Mouse (Mus musculus) heart, embryonic 13.5 days (tissue): ENCODE results near the gene Dnajc3. TPM values are rescaled to one million over a fixed set of nuclear protein-coding genes. Genes with fewer than 3 reads are reported as not detected.
"Not testable (repeated sequence)": the region's sequence is repeated elsewhere in the genome, so short reads cannot be mapped to it uniquely, and the experiment has no call there.

Experiments used
- ATAC-seq: fragments of 200-750 bp; cut with Nextera tagmentation; 2 replicates; pipeline ENCODE4 v1.8.0; 2017; ENCODE audit warnings: moderate TSS enrichment; ENCODE audit not compliant: insufficient number of reproducible peaks, low FRiP score, low TSS enrichment; ENCODE audit errors: extremely low read depth
- H3K27ac ChIP-seq: fragments of 300-500 bp; sonication (generic); replicated peaks from 2 replicates; pipeline ENCODE4 v1.5.1; 2015; ENCODE audit warnings: moderate library complexity, mild to moderate bottlenecking, inconsistent platforms
- H3K27me3 ChIP-seq: fragments of 300-500 bp; sonication (generic); replicated peaks from 2 replicates; pipeline ENCODE4 v1.6.1; 2015; ENCODE audit warnings: mild to moderate bottlenecking, inconsistent platforms
- H3K36me3 ChIP-seq: fragments of 300-500 bp; sonication (generic); 2 replicates; pipeline ENCODE4 v1.6.1; 2015; ENCODE audit warnings: mild to moderate bottlenecking, inconsistent platforms
- H3K4me1 ChIP-seq: fragments of 300-500 bp; sonication (generic); 2 replicates; pipeline ENCODE4 v1.6.1; 2015; ENCODE audit warnings: inconsistent platforms
- H3K4me2 ChIP-seq: fragments of 300-500 bp; sonication (generic); 2 replicates; pipeline ENCODE4 v1.6.1; 2015; ENCODE audit warnings: inconsistent platforms, mild to moderate bottlenecking, moderate library complexity
- H3K4me3 ChIP-seq: fragments of 300-500 bp; sonication (generic); 2 replicates; pipeline ENCODE4 v1.5.1; 2015; ENCODE audit warnings: moderate library complexity, mild to moderate bottlenecking, inconsistent platforms
- H3K9ac ChIP-seq: fragments of 300-500 bp; sonication (generic); 2 replicates; pipeline ENCODE4 v1.6.1; 2015; ENCODE audit warnings: inconsistent platforms, mild to moderate bottlenecking, moderate library complexity
- H3K9me3 ChIP-seq: fragments of 300-500 bp; sonication (generic); 2 replicates; pipeline ENCODE4 v1.6.1; 2016; ENCODE audit warnings: inconsistent platforms
- WGBS: fragments of 180-500 bp; shearing (Covaris S2); methylation state at CpG from one replicate; pipeline ENCODE4 v1.1.7; 2015; ENCODE audit warnings: mixed read lengths; 5-methylcytosine and 5-hydroxymethylcytosine counted together
- polyA plus RNA-seq: library from polyadenylated mRNA; unstranded; fragments of >200 nt; fragmentation: Nextera tagmentation; extraction: Ambion mirVana; gene quantifications from 2 replicates; pipeline ENCODE4 v1.2.1, GENCODE M21; 2015

Gene Dnajc3
- polyA plus RNA-seq, 1 experiment from 2014 or later, result 23.1 TPM

DNA sequence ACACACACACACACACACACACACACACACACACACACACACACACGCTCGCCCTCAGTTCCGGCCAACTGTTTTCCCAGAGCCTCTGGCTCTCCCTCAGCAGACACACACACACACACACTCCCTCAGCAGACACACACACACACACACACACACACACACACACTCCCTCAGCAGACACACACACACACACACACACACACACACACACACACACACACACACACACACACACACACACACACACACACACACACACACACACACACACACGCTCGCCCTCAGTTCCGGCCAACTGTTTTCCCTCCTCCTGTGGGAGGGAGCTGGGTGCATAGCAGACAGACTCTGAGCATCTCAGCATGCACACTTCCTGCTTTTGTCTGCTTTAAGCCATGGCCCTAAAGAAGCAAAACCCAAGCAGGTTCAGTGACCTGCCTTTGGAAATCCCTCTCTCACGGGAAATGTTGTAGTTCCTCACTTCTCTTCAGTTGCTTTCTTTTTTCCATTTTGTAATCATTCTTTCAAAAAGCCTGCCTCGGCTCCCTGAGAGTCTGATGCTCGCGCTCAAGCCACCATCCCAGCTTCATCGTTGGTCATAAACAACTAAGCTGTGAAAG is 44.8 kb downstream of the Dnajc3 start:
- H3K4me2 ChIP-seq, ATAC-seq, H3K4me1 ChIP-seq, H3K9me3 ChIP-seq, H3K27me3 ChIP-seq, H3K4me3 ChIP-seq, H3K9ac ChIP-seq: not testable (repeated sequence)
- WGBS, result 62% methylated on average over 5 of the region's 11 CpGs
- H3K27ac ChIP-seq, result peak overlapping the region; percentile 72
- peaks cover 58% of the 10 kb centered on the region for H3K36me3 ChIP-seq

DNA sequence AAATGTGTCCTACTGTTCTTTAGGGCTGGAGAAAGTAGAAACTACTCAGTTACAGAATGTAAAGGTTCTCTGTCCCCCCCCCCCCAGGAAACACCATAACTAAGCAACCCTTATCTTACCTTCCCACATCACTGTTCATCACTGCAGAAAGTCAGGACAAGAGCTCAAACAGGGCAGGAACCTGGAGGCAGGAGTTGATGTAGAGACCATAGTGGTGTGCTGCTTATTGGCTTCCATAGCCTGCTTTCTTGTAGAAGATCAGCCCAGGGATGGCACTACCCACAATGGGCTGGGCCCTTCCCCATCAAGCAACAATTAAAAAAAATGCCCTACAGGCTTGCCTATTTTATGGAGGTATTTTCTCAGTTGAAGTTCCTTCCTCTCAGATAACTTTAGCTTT is 45.6 kb downstream of the Dnajc3 start:
- Histone ChIP-seq H3K36me3 (peaks cover 49% of the 10 kb centered on the region), H3K9me3 (no peaks in the 10 kb centered on the region), H3K4me1 (peaks cover 3% of the 10 kb centered on the region), H3K4me2 (no peak overlapping the region), H3K27ac (peak overlapping the region; percentile 72; the same call in 1 of the 2 replicates), H3K27me3 (no peaks in the 10 kb centered on the region), H3K9ac (no peak overlapping the region), H3K4me3 (no peak overlapping the region)
- no peak for ATAC-seq

DNA sequence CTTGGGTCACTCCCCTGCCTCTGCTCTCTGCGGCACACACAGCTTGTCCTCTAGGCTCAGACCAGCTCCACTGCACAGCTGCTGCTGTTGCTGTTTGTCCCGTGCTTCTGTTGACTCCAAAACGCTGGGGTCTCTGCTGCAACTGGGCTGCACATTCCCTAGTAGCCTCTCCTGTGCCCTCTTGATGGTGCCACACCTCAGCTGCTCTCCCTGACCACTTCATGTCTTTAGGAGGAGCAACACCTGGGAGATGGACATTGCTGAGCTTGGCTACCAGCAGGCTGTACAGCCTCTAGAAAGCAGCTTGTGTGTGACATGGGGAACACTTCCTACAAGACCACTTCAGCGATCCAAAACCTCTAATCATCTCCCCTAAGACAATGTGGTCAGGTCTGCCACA is 46.4 kb downstream of the Dnajc3 start:
- Histone ChIP-seq H3K27ac (no peak overlapping the region), H3K36me3 (peaks cover 47% of the 10 kb centered on the region), H3K4me2 (no peak overlapping the region), H3K4me1 (peaks cover 6% of the 10 kb centered on the region), H3K9me3 (no peaks in the 10 kb centered on the region), H3K9ac (no peak overlapping the region), H3K27me3 (no peaks in the 10 kb centered on the region), H3K4me3 (no peak overlapping the region)
- ATAC-seq, result no peak
- 84% methylated on average over 4 of the region's 4 CpGs for WGBS

DNA sequence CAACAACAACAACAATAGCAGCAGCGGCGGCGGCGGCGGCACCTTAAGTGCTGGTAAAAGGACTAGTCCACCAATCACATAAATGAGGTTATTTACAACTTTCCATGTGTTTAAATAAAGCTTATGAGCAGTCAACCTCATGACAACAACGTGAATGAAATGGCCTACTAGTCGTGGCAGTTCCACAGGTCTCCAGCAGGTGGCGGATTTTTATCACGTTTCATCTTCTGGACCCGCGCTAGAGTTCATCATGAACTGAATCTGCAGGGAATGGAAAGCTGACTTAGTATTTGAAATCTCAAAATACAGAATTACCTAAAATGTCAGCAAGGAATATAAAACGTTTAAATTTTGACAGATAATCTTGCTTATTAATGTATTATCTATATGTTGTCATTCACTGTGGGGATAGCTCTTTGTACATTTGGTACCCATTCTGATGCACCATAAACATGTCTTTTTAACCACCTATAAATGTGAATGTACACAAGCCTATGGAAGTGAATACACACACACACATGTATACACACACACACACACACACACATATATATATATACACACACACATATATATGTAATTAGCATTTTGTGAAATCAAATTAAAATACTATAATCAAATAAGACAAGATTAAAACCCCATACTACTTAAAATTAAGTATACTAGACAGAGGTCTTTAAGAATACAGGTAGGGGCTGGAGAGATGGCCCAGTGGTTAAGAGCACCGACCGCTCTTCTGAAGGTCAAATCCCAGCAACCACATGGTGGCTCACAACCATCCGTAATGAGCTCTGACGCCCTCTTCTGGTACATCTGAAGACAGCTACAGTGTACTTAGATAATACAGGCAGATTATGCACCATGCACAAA is 49.1 kb downstream of the Dnajc3 start:
- ATAC-seq, result no peak
- Histone ChIP-seq H3K27ac (no peak overlapping the region), H3K9ac (no peak overlapping the region), H3K36me3 (peaks cover 33% of the 10 kb centered on the region), H3K4me1 (peaks cover 6% of the 10 kb centered on the region), H3K9me3 (no peaks in the 10 kb centered on the region), H3K27me3 (no peaks in the 10 kb centered on the region), H3K4me3 (no peak overlapping the region), H3K4me2 (no peak overlapping the region)
- WGBS, result 35% methylated on average over 16 of the region's 16 CpGs

DNA sequence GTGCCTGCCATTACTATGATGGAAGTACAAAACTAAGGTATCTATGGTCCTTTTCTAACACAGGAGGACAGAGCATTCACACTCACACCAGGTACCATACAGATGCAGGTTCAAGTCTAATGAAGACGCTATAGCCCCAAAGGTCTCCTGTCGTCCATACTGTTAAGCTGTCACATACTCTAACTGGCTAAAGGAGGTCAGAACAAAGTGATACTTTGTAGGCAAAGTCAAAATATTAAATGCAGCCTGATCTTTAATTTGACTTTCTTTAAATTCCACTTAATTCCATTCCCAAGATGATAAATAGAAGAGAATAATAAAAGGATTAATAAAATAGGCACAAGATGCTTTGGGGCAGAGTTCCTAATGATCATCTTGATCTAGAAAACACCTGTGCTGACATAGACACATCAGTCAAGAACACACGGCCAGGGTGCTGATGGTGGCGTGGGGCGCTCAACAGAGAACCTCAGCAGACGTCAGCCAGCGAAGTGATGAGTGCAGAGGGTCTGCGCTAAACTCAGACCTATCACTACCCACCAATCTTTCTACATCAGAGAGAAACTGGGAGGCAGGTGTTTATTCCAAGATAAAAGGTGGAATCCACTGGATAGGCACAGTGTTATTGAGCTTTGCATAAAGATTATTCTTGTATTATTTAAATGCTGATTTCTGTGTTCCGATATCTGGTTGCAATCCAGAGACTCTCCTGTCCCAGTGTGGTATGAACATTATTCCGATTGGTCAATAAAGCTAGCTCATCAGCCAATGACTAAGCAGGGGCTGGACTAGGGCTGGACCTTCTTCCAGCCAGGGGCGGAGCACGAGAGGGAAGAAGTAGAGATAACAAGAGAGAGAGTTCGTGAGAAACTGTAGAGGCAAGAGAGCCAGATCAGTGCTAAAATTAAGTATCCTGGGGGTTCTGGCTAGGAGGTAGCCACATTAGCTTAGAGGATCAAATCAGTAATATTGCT is 50.0 kb downstream of the Dnajc3 start:
- peaks cover 6% of the 10 kb centered on the region for H3K4me1 ChIP-seq
- no peak overlapping the region for H3K27ac ChIP-seq
- no peaks in the 10 kb centered on the region for H3K27me3 ChIP-seq
- peak overlapping the region; percentile 45 for H3K4me2 ChIP-seq
- no peak overlapping the region for H3K4me3 ChIP-seq
- 45% methylated on average over 13 of the region's 13 CpGs for WGBS
- peaks cover 41% of the 10 kb centered on the region for H3K36me3 ChIP-seq
- H3K9me3 ChIP-seq, result no peaks in the 10 kb centered on the region
- ATAC-seq, result peak; percentile 61; the same call in 1 of the 2 replicates
- no peak overlapping the region for H3K9ac ChIP-seq

DNA sequence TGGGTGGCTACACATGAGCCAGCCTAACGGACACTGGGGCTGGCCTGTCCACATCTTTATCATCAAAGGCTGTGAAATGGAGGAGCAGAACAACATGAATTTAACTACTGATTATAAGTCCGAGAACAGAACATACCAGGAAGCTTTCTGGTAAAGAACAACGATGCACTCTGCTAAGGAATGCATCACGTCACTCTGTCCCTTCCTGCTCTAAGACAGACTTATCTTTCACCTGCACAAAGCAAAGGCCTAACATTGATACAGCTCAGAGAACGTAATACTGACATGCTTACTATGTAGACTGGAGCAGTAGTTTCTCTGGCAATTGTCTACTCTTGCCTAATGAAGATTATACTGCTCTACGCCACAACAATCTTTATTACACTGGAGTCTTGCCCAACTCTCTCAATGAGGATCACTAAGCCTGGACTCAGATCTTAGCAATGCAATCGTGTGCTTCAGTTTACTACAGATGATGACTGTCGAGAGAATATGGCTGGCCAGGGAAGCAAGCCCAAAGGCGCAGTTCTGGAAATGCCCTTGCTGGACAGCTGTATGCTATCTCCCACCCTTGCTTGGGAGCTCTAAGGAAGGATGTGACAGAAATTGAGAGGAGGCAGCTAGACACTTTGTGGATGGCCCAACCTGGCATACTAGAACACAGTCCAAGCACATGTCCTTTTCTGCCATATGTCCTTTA is 57.6 kb downstream of the Dnajc3 start:
- no peak overlapping the region for H3K27ac ChIP-seq

GRCm38 (mm10) chr14:119003320-119003719 is 65.5 kb downstream of the Dnajc3 start:
- Histone ChIP-seq H3K9me3 (no peaks in the 10 kb centered on the region), H3K9ac (no peak overlapping the region), H3K4me1 (peaks cover 9% of the 10 kb centered on the region), H3K4me2 (no peak overlapping the region), H3K36me3 (peaks cover 29% of the 10 kb centered on the region), H3K4me3 (no peak overlapping the region), H3K27me3 (no peaks in the 10 kb centered on the region), H3K27ac (no peak overlapping the region)
- no peak for ATAC-seq

More for the DNA sequence above, 57.6 kb downstream of the Dnajc3 start:
- Histone ChIP-seq H3K4me2 (no peak overlapping the region), H3K9ac (no peak overlapping the region), H3K4me3 (no peak overlapping the region), H3K9me3 (no peaks in the 10 kb centered on the region), H3K36me3 (peaks cover 67% of the 10 kb centered on the region), H3K27me3 (no peaks in the 10 kb centered on the region), H3K4me1 (no peaks in the 10 kb centered on the region)
- WGBS, result 70% methylated on average over 9 of the region's 9 CpGs
- ATAC-seq, result no peak

DNA sequence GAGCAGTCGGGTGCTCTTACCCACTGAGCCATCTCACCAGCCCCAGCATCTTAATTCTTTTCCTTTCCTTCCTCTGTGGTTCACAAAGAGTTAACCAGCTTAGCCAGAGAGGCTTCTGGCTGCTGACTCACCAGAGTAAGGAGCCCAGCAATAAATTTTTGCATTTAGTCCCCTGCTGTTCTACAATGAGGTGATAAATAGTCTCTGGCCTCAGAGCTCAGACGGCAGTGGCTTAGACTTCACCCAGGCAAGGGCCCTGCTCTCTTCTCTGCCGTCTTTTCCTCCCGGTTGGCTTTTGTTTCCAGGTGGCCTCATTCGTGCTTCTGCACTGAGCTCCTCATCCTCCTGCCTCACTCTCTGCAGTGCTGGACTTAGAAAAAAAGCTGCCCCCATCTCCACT is 68.1 kb downstream of the Dnajc3 start:
- peak overlapping the region; percentile 88 for H3K4me2 ChIP-seq
- no peaks in the 10 kb centered on the region for H3K9me3 ChIP-seq
- no peak for ATAC-seq
- H3K4me3 ChIP-seq, result peak overlapping the region; percentile 55
- H3K27me3 ChIP-seq, result no peaks in the 10 kb centered on the region
- 13% methylated on average over 5 of the region's 5 CpGs for WGBS
- H3K27ac ChIP-seq, result no peak overlapping the region
- peaks cover 20% of the 10 kb centered on the region for H3K36me3 ChIP-seq
- peaks cover 9% of the 10 kb centered on the region for H3K4me1 ChIP-seq
- 0 out of 2 replicates have a peak overlapping the region, but pooled peaks have one; percentile 56 for H3K9ac ChIP-seq

DNA sequence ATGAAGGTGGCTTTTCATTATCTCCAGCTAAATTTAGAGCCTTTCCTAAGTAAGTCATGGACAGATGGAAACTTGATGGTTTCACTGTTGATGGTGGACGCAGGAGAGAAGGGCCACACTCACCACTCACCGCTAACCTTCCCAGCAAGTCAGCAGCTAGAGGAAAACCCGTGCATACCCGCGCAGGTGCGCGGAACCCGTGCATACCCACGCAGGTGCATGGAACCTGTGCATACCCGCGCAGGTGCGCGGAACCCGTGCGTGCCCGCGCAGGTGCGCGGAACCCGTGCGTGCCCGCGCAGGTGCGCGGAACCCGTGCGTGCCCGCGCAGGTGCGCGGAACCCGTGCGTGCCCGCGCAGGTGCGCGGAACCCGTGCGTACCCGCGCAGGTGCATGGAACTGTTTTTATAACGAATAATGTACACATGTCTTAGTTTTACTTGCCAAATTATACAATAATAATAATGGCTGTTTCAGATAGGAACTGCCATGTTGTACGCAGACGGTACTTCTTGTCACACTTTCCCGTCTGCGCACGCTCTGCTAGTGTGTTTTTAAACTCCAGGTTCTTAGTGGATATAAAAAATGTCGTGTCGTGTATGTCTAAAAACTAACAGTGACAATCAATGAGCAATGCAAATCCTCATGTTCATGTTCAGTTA is 68.8 kb downstream of the Dnajc3 start:
- peaks cover 18% of the 10 kb centered on the region for H3K36me3 ChIP-seq
- 1% methylated on average over 49 of the region's 49 CpGs for WGBS
- H3K4me3 ChIP-seq, result peak overlapping the region; percentile 55
- H3K9ac ChIP-seq, result peak overlapping the region; percentile 71
- H3K4me1 ChIP-seq, result peaks cover 9% of the 10 kb centered on the region
- no peak for ATAC-seq
- no peaks in the 10 kb centered on the region for H3K9me3 ChIP-seq
- H3K4me2 ChIP-seq, result peak overlapping the region; percentile 88
- H3K27ac ChIP-seq, result peak overlapping the region; percentile 81
- H3K27me3 ChIP-seq, result no peaks in the 10 kb centered on the region

DNA sequence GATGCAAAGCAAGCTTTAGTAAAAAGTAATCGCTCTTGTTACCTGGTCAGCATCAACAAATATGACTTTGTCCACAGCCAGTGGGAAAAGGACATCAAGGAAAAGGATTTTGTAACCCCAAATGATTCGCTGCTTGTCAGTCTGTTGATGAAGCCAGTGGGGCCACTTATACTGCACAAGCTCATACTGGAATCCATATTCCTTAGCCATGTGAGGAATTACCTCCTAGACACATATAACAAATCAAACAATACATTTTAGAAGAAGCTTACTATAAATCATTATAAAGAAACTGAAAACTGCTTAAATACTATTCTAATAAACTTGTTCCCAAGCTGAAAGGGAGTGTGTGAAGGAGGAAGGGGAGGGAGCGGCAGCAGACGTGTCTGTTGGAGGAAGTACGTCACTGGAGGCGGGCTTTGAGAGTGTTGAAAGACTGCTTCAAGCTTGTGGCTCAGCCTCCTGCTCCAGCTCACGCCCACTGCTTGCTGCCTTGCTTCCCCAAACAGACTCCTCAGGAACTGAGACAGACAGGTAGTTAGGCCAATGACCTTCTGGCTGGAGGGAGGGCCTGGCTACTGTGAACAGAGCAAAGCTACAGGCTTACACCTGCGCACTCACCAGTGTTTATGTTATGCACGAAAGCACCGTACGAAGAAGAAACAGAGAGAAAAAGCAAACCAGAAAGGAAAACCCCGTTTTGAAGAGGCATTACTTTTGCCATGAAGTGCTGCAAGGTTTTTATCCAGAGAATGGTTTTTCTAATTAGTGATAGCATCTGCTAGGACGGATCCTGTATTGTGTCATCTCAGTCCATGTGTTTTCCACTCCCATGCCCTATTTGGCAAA is 69.6 kb downstream of the Dnajc3 start:
- Histone ChIP-seq H3K4me3 (peak overlapping the region; percentile 55), H3K27ac (peak overlapping the region; percentile 81), H3K36me3 (peaks cover 18% of the 10 kb centered on the region), H3K9me3 (no peaks in the 10 kb centered on the region), H3K27me3 (no peaks in the 10 kb centered on the region), H3K4me2 (peak overlapping the region; percentile 88), H3K9ac (peak overlapping the region; percentile 71), H3K4me1 (peaks cover 9% of the 10 kb centered on the region)
- peak; percentile 99 for ATAC-seq
- under 1% methylated on average over 13 of the region's 13 CpGs for WGBS
